Mouse (Mus musculus): ENCODE data around the gene Ncstn.

Gene Ncstn
- long read RNA-seq, experiment 1, transcript Ncstn-201 (17 exons, 2,901 nt): major isoform, 24 of 35 reads
- long read RNA-seq, experiment 1, partial matches to known transcripts: 3 of 35 reads
- long read RNA-seq, experiment 1, other reads (novel, unspliced or antisense): 7 of 35 reads
- long read RNA-seq, experiment 2, transcript Ncstn-201 (17 exons, 2,901 nt): major isoform, 19 of 28 reads
- long read RNA-seq, experiment 2, partial matches to known transcripts: 3 of 28 reads
- long read RNA-seq, experiment 2, other reads (novel, unspliced or antisense): 1 of 28 reads

DNA sequence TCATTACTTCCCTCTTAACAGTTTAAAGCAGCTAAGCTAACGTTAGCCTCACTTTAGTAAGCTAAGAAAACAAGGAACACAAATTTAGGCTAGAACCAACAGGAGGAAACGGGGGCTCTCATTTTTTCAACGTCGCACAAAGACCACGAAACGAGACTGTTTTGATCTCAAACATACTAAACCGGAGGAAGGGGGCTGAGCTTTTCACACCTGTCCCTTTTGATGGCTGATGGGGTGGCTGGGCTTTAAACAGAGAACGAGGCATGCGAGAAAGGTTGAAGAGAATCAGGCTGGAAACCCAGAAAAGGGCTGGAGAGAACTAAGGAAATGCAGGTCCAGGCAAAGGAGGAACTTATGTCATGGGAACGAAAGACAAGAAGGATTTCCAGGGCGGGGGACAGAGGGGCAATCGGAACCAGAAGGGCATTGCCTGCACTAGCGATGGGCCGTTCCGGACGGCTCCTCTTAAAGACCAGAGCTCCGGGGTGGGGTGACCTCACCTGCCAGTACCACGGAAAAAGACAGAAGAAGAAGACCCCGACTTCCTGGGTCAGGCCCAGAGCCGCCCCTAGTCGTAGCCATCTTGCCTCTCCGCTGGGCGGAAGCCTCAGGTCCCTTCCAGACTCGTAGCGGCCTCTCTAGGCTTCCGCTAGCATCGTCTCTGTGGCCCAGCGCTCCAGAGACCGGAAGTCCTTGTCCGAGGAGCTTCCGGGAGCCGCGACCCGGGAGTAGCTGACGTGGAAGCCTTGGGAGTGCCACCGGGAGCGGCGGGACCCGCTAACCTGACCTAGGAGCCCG, at the start of gene Ncstn, which contains the start of gene Copa:
Ncstn (minus strand) TSS at position 695 of the 798 bp plus-strand sequence.
Copa (plus strand) TSS at position 429 of the 798 bp plus-strand sequence.
- intact Hi-C loops (cut with DNase I): no loop called here

DNA sequence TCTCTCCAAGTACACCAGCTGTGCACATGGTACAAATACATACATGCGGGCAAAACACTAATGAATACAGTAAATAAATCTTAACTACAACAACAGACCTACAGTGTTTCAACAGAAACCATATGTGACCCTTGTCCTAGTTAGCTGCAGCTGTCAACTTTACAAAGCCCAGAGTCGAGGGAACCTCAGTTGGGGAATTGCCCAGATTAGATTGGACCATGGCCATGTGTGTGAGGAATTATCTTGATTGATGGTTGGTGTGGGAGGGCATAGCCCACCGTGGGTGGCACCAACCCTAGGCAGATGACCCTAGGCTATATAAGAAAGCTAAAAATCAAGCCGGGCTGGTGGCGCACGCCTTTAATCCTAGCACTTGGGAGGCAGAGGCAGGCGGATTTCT, 49.7 kb upstream of the Ncstn start:
- intact Hi-C loops (cut with DNase I): no loop called here

DNA sequence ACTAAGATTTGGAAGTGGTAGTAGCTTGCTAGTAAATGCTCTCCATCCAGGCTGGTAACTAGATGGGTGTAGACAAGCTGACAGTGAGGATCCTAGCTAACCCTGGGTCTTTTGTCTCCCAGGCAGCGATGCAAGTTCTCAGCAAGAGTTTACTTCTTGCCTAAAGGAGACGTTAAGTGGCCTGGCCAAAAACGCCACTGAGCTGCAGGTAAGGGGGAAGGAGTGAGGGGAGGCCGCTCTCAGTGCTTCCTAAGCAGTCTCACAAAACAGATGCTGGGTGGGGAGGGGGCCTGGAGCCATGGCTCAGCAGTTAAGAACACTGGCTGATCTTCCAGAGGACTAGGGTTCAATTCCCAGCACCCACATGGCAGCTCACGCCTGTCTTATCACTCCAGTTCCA, 47.2 kb upstream of the Ncstn start:
- intact Hi-C loops (cut with DNase I): no loop called here

DNA sequence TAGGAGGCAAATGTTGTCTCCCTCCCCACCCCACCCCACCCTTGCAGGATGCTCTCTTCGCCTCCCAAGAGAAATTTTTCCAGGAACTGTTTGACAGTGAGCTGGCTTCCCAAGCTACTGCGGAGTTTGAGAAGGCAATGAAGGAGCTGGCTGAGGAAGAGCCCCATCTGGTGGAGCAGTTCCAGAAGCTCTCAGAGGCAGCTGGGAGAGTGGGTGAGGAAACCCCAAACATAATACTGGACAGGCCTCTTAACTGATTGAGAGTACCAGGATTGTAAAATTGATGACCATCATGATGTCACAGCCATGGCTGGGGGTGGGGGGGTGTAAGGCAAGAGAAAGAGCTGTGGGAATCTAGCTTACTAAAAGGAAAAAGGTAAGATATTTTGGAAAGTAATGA, 46.5 kb upstream of the Ncstn start:
- intact Hi-C loops (cut with DNase I): no loop called here

DNA sequence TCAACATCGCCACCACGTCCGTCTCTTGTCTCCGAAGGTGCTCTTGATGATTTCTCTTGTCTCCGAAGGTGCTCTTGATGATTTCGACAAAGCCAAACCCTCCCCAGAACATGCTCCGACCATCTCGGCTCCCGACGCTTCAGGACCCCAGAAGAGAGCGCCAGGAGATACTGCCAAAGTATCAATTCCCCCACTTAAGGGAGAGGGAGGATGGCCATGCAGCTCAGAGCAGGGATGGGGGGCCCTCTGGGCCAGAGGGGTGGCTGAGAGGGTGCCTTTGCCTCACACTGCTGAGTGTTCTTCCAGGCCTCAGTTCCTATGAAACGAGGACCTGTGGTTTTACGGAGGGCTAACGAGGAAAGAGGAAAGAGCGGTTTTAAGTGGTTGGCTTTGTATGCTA, 46.0 kb upstream of the Ncstn start:
- intact Hi-C loops (cut with DNase I): no loop called here

DNA sequence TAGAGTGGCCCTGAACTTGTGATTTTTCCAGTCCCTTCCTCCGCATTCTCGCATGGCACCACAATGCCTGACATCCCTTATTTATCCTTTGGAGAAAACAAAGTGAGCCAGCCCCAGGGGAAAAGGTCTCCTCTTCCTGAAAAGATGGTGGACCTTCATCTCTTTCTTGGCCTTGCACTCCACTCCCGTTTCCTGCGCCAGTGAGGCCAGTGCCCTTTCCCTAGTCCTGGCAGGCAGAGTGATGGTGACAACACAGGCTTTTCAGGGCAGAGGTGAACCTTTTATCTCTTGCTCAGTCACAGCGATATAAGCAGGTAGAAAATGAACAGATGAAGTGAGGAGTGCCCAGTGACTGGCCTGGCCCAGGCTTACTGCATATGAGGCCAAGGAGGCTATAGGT, 44.9 kb upstream of the Ncstn start:
- intact Hi-C loops (cut with DNase I): no loop called here

- intact Hi-C loops (cut with DNase I): no loop called here
Observed at GRCm38 (mm10) chr1:172126376-172127347, 44.1 kb upstream of the Ncstn start, which contains the start of gene Pex19. TSS of gene Pex19 (plus strand) at chr1:172126755.

GRCm38 (mm10) chr1:172124572-172124971, 42.0 kb upstream of the Ncstn start:
- intact Hi-C loops (cut with DNase I): no loop called here

DNA sequence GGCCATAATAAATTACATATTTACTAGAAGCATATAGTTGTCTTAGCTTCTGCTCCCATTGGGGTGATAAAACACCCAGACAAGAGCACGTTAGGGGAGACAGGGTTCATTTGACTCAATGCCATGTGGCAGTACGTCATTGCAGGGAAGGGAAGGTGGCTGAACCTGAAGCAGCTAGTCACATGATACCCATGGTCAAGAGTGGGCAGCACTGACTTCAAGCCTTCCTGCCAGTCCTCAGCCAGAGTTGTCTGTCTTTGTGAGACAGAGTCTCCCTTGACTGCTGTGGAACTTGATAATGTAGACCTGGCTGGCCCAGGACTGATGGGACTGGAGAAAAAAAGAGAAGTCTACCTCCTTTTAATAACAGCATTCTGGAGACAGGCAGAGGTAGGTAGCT, 40.1 kb upstream of the Ncstn start:
- intact Hi-C loops (cut with DNase I): no loop called here

GRCm38 (mm10) chr1:172119720-172120119, 37.1 kb upstream of the Ncstn start:
- intact Hi-C loops (cut with DNase I): loop anchor here (5.0 to 10.0 kb wide), 3 partner anchors 65 to 193 kb away; no protein-coding TSS in a partner anchor

GRCm38 (mm10) chr1:172119100-172119499, 36.5 kb upstream of the Ncstn start:
- intact Hi-C loops (cut with DNase I): loop anchor here (5.0 to 10.0 kb wide), 3 partner anchors 66 to 193 kb away; no protein-coding TSS in a partner anchor

DNA sequence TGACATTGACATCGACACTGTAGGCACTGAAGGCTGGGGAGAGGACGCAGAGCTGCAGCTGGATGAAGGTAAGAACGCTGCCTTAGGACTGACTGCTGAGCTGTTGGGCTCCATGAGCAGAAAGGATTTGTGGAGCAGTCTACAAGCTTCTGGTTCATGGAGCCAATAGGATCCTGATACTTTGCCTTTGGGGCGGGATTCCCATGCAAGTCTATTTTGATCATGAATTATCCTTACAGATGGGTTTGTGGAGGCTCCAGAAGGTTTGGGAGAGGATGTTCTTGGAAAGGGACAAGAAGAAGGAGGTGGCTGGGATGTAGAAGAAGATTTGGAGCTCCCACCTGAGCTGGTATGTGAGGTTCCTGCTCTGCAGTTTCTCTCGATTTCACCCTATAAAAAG, 34.4 kb upstream of the Ncstn start:
- intact Hi-C loops (cut with DNase I): loop anchor here (5.0 to 10.0 kb wide), 3 partner anchors 68 to 195 kb away; no protein-coding TSS in a partner anchor

GRCm38 (mm10) chr1:172107777-172108477, 25.3 kb upstream of the Ncstn start:
- intact Hi-C loops (cut with DNase I): no loop called here

- intact Hi-C loops (cut with DNase I): no loop called here
Observed at GRCm38 (mm10) chr1:172105101-172105500, 22.5 kb upstream of the Ncstn start.

- intact Hi-C loops (cut with DNase I): no loop called here
Observed at GRCm38 (mm10) chr1:172103619-172104018, 21.0 kb upstream of the Ncstn start.

DNA sequence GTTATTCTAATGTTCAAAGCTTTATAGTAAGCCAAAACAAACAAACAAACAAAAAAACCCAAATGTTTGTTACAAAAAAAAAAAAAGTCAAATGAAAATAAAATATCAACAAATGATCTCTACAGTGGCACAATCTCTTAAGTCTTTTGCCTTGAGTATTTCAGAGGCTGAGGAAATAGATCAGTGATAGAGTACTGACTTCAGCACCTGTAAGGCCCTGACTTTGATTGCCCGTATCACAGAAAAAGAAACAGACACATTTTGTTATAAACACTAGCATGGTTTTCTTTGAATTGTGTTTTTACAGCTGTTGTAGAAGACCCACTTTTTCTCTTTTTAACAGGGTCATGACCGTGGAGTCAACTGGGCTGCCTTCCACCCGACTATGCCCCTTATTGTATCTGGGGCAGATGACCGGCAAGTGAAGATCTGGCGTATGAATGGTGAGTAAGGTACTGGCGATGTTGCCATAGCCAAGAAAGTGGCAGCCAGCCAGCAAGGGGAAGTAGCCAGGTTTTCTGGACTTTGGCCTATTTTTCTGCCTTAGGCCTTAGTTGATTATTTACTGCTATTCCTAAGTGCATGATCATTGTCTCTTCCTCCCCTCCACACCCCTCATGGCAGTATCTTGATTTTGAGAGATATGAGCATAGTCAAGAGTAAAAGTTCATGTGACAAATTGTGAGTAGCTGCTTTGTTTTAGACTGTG, 16.9 kb upstream of the Ncstn start:
- intact Hi-C loops (cut with DNase I): no loop called here

DNA sequence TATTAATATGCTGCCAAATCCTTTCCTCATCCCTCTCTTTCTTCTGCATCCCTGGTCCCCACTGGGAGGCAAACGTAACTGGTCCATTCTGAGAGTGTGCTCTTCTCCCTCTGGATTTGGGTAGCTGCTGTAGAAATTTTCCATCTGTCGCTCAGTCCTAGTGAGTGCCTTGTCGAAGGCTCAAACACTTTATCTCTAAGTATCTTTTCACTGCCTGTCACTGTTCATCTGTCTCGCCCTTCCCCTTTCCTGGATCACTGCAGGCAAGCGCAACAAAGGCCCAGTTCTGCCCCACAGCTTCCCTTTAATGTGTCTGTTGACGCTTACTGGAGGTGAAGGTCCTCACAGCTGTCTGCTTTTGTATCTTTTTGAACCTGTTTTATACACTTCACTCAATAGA, 12.6 kb upstream of the Ncstn start:
- intact Hi-C loops (cut with DNase I): no loop called here

DNA sequence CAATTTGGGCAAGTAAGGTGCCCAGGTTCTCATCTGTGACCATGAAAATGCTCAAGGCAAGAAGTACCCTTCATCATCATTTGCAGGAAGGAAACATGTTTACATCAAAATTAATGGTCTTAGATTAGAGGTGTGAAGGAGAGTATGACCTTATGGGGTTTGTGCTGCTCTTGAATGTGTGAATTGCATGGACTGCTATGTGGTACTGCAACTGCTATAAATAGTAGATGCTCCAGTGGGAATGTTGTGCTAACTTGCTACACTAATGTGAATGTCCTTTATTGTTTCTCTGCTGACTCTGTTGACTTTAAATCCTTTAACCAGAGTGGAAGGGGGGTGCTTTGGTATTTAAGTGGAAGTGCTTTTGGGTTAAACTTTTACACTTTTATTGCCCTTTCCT, 11.7 kb upstream of the Ncstn start:
- intact Hi-C loops (cut with DNase I): no loop called here

DNA sequence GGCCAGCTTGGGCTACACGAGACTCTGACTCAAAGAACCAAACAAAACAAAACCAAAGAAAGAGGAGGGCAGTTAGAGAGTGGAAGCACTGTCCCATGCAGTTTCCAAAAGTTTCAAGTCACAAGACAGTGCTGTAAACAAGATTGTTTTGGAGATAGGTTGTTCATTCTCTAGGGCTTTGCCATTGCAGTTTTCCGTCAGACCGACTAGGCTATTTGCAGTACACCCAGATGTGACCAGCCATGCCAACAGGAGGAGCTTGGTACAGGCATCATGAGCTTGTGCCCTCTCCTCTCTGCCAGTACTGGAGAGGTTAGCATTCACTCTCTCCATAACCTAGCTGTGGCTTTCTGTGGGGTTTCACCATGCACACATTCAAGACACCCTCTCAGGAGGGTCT, 10.9 kb upstream of the Ncstn start:
- intact Hi-C loops (cut with DNase I): no loop called here

DNA sequence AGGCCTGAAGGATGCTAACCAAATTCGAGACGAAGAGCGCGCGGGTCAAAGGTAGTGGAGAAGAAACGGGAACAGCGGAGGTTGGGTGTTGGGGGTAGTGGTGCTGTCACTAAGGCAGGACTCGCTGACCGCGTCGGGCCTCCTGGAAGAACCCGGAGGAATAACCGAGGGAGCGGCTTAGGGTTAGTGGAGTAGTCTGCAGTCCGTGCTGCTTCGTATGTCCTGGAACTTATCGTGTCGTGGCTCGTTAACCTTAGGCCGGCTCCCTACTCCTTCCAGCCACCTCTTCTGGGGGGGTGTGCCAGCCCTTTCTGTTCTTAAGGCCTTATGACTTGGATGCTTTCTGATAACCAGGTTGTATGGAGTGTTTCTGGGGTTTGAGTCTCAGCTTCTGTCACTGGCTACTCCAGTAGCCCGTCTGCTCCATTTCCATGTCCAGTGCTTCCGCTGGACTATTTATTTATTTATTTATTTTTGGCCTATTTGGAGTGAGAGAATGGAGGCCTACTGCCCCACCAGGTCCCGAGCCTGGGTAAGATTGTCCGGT, 377 bp upstream of the Ncstn start:
- intact Hi-C loops (cut with DNase I): no loop called here
